Mouse (Mus musculus) spleen, adult 12 weeks (tissue): ENCODE measurements at regions not wholly inside any gene's neighbourhood (a gene's known extent, or its start where the extent isn't known, plus 50 kb on each side); places are given as distances from the start of the nearest gene placed in this dataset.
"Not testable (repeated sequence)": the region's sequence is repeated elsewhere in the genome, so short reads cannot be mapped to it uniquely, and the experiment has no call there.

Experiments used
- DNase-seq: peaks from one replicate; pipeline ENCODE4 v3.0.0; 2022; ENCODE audit warnings: low spot score

DNA sequence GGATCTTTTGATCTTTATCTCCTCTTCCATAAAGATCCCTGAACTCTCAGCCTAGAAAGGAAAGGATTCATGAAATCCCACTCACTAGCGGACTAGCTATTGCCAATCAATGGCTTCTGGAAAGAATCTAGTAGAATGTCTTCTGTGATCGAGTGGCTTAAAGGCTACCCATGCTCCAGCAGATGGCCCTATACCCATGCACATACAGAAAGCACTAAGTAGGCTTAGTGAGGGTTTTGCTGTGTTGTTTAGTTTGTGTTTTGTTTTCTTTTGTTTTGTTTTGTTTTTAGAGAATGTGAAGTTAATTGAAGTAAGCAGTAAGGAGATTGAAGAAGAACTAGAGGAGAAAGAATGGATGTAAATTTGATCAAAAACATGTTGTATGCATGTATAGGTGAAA, 187.5 kb downstream of the Kctd12 start:
- DNase-seq, result no peak

GRCm38 (mm10) chr14:102793753-102794152, 188.7 kb downstream of the Kctd12 start:
- DNase-seq, result no peak

GRCm38 (mm10) chr14:102790916-102791315, 191.5 kb downstream of the Kctd12 start:
- no peak for DNase-seq

GRCm38 (mm10) chr14:102782227-102782626, 200.2 kb downstream of the Kctd12 start:
- no peak for DNase-seq

DNA sequence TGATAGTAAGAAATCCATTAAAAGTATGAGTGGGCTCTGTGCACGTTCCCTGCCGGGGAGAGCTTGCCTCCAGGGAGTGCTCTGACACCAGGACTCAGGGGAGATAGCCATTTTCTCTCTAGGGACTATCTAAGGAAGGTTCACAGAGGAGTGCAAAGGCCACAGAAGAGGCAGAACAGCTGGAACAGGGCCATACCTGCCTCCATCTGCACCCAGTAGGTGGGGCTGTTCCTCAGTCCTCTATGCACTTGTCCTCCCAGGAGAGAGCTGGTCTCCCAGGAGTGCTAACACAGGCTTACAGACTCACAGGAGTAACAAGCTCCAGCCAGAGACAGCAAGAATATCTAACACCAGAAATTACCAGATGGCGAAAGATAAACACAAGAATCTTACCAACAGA, 212.7 kb downstream of the Kctd12 start:
- no peak for DNase-seq

GRCm38 (mm10) chr14:102748687-102749086, 233.8 kb downstream of the Kctd12 start:
- DNase-seq, result no peak

DNA sequence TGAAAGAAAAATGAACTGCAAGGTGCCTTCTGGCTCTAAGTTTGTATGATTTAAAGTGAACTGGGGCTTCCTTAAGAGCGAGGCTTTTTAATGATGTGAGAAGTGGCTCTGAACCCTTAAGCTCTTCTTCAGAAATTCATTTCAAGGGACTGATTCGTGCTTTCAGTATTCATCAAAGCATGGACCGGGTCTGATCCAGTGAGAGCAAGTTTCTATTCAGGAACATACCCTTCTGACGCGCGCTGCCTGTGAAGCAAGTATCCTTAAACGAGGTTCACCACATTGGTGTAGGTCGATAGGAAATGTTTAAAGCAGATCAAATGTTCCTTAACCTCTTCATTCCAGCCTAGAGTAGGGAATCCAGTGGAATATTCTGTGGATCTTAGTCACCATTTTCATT, 240.1 kb downstream of the Kctd12 start:
- no peak for DNase-seq

DNA sequence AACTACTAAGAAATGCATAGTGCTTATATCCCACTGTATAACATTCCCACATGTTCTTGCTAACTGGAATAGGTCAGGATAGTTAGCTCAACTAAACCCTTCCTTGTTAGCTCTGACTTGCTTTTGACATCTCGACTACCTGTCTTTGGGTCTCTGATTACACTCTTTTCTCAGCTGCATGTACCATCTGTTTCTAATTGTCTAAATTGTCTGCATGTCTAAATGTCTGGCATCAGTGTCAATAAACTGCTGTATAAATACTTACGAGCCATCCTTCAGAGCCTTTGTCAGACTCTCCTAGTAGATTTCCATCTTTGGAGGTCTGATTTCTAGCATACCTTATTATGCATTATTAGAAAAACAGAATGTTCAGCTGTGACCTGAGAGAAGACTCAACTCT, 245.8 kb downstream of the Kctd12 start:
- no peak for DNase-seq

- DNase-seq, result not testable (repeated sequence)
Observed at GRCm38 (mm10) chr14:102733718-102734117, 248.7 kb downstream of the Kctd12 start.

DNA sequence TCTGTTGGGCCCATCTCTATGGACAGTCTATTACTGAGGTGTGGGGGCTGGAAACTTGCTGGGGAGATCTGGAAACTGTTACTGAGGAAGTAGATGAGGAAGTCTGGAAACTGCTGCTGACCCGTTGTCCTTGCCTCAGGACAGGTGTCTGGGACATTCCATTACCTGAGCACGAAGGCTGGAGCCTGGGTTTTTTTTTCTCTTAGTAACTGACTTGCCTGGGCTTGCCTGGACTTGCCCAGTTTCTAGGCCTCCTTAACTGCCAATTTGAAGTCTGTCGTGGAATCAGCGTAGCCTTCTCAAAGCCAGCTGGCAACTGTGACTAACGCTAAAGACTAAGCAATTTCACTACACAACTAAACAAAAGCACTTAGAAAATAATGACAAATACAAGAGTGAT, 250.7 kb downstream of the Kctd12 start:
- no peak for DNase-seq

DNA sequence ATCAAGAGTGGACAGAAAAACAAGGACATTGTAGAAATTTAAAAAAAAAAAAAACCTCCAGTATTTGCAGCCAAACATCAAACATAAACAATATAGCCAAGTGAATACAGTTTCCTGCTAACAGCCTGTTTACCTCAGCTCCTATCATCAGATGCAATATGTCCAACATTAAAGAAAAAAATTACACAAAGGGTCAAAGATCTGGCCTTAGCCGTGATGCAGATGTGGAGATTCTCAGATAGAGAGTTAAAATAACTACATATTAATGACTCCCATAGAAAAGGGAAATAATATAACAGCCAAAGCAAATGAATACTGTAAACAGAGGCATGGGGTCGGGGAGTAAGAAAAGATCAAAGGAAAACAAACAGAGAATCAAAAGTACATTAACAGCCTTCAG, 259.8 kb downstream of the Kctd12 start:
- DNase-seq, result no peak

DNA sequence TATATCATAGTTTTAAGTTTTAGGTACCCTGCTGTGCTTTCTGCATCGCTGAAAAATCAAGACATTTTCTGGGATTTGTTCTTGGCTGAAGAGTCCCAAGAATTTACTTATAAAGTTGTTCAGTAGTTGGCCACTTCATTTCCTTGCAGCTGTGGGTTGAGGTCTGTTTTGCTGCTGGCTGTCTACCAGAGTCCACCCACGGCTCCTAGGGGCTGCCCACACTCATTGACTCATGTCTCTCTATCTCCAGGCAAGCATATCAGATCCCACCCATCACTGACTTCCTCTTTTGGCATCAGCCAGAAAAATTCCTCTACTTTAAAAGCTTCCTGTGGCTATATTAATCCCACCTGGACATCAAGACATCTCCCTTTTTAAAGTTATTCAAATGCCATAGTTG, 263.9 kb downstream of the Kctd12 start:
- no peak for DNase-seq

DNA sequence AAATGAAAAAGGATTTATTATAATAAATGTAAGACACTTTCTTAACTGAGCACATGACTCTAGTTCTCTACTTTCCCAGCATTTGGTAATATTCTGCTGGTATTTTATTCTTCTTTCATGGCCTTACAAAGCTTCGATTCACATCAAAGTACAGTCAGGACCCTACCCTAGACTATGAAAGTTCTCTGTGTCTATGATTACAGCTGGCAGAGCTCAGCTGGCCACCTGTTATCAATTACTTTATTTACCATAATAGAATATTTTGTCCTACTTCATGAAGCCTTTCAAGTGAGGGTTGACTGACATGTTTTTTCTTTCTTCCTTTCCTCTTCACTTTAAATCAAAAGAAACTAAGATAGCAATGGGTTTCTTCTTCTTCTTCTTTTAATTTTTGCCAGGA, 269.8 kb downstream of the Kctd12 start:
- no peak for DNase-seq

DNA sequence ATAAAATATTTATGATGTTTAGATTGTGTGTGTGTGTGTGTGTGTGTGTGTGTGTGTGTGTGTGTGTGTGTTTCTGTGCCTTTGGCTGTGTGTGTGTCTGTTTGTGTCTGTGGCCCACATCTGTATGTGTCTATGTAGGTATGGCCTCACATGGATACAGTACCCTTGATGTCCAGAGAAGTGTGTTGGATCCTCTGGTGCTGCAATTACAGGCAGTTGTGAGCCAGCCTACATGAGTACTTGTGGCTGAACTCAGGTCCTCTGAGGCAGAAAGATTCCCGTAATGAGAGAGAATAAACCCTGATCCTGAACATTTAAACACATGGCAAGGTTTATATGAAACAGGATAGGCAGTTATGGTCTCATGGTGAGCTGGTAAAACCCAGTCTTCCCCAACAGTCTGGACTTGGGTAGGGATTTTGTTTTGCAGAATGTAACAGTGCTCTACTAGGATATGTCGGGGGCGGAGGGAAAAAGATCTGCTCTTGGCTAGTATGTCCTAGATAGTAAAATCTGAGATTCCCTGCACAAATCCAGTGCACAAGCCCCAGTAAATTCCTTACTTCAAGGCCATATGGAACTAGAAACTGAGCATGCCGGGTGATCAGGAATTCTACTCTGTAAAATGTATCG, 275.6 kb downstream of the Kctd12 start:
- no peak for DNase-seq

DNA sequence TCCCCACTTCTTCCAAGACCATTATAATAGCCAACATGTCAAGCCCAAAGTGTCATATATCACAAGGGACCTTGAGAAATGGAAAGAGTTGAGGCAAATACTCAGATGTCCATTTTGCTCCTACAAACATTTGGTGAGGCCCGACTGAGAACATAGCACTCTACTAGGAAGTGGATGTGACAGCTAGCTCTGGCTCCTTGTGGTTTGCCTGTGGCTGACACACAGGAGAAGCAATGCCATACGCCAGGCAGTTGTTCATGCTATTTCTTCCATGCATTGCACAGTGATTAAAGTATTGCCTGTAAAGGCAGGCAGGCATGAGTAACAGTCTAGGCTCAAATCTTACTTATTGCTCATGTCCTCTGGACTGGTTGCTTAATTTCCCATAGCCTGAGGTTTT, 281.3 kb downstream of the Kctd12 start:
- DNase-seq, result no peak

DNA sequence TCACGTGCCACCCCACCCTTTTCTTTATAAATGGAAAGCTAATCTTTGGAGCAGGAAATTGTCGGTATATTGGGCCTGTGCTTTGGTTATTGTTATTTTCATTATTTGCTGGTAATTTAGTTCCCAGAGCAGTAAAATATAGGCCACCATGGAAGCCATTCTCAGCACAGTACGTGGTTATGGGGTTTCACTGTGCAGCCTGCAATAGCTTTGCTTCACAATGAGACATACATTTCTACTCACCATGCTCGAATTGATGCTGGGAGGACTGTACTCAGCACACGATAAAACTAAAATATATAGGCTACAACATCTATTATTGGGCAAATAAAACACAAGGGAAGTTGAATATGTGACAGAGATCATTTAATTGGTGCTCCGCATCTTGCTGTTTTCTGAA, 282.0 kb downstream of the Kctd12 start:
- DNase-seq, result no peak

DNA sequence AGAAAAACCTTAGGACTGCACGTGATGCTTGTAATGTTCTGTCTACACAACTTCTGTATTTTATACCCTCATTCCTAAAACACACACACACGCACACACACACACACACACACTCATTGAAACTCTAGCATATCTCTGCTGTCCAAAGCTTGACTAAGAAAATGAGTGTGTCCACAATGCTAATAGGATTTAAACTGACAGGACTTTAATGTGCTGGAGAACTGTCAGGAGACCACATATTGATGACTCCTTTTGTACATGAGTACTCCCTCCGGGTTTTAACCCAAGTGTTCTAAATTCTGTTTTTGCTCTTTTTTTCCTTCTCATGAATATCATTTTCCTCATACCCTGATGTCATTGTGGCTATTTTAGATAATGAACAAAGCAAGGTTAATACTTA, 283.4 kb downstream of the Kctd12 start:
- no peak for DNase-seq

DNA sequence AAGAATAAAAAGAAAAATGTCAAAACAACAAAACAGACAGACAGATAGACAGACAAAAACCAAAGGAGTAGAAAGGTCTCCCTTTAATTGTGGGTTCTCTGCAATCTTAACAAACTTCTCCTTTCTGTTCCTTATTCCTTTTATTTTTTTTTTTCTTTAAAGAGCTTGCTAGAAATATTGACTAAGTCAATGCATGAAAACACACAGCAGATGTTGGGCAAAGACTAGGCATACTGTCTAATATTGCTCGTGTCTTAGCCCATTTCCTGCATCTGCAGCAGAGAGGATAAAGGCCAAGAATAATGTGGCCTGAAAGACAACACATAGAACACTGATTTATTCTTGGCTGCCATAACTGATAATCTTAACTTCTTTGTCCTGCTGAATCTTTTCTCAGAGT, 295.6 kb downstream of the Kctd12 start:
- DNase-seq, result no peak

- no peak for DNase-seq
Observed at GRCm38 (mm10) chr14:102676582-102676981, 305.9 kb downstream of the Kctd12 start.

- DNase-seq, result no peak
Observed at GRCm38 (mm10) chr14:102674635-102675034, 307.8 kb downstream of the Kctd12 start.

DNA sequence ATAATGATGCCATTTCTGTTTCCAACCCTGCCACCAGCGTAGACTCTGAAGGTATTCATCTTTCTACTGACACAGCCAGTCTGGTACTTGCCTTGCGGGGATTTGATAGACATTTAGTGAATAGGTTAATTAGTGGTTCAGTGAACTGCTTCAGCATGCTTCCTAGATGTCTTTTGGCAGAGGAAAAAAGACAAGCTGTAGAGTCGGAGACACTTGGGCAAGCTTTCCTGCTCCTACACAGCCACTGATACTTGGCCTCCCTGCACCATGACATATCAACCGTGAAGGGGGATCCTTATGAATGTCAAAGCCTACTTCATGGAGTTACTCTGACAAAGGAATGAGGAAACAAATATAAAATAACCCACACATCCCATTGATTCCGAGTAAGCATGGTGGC, 308.7 kb downstream of the Kctd12 start:
- DNase-seq, result no peak

- DNase-seq, result no peak
Observed at GRCm38 (mm10) chr14:102663240-102663639, 319.2 kb downstream of the Kctd12 start.

- DNase-seq, result no peak
Observed at GRCm38 (mm10) chr14:102660351-102660750, 322.1 kb downstream of the Kctd12 start.

- no peak for DNase-seq
Observed at GRCm38 (mm10) chr14:102656235-102656634, 326.2 kb downstream of the Kctd12 start.

DNA sequence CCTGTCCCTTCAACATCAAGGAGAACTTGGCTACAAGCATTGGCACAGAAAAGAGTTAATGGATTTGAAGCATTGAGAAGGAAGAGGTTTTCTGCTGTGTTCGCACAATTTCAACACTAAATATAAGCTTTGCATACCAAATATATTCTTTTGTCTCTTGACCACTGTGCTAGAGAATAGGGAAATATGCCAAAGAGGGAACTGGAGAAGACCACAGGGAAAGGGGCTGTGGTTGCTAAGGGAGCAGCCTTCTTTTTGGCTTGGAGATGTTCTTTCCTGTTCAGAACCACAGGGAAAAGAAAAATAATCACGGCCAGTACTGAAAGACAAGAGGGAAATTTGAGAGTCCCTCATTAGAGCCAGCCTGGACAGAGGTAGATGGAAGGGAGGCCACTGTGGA, 352.8 kb downstream of the Kctd12 start:
- DNase-seq, result no peak
